Mouse (Mus musculus): ENCODE measurements around the gene Zic1. TPM values are rescaled to one million over a fixed set of nuclear protein-coding genes. Genes with fewer than 3 reads are reported as not detected.

The Zic1 gene
- total RNA-seq, 2 experiments from 2014 or later, result not detected

DNA sequence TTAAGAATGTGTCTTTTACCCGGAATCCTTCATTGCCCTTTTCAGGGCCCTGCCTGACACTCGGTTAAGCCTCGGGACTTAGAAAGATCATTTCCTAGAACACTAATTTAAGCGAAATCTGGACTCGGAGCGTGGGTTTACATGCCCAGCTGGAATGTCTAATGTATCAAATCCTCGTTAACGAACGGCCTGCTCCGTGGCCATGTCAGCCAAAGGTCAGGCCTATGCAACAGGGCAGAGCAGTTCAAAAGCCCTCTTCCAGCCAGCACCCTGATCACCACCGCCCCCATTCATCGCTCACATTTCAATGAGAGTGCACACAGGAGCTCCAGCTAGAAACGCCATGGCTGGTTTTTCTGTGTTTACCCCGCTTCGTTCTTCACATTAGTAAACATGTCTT, 12.8 kb downstream of the Zic1 start:
- no peak for DNase-seq

DNA sequence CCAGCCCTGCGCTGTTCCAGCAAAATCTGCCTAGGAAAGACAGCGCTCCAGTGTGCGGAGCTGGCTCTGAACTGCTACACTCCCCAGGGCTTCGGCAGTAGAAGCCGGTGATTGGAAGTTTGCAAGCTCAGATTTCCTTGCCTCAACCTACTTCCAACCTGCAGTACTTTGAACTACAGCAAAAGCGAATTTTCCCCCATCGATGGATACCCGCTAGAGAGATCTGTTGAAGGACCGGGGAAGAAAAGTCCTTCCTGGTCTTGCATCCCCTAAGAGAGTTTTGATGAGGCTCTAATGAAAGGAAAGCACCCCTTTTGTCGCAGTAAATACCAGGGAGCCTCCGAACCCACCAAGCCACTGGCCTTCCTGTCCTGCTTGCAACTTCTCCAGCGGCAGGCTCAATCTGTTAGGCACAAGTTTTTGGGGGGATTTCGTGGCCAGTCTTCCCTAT, 13.6 kb downstream of the Zic1 start:
- no peak for DNase-seq

DNA sequence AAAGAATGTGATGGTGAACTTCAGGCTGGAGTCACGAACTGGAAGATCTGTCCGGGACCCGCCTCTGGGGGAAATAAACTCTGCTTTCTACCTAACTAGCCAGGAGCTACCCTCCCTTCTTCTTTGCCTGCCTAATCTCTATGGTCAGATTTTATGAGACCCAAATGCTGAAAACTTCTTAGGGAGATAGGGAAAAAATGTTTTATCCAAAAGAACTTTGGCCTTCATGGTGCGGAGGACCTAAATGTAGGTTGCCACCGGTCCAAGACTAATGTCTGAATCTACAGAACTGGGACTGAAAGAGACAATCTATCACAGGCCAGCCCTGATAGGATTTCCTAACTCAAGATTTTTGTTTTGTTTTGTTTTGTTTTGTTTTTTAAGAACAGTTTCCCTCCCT, 14.2 kb downstream of the Zic1 start:
- no peak for DNase-seq

DNA sequence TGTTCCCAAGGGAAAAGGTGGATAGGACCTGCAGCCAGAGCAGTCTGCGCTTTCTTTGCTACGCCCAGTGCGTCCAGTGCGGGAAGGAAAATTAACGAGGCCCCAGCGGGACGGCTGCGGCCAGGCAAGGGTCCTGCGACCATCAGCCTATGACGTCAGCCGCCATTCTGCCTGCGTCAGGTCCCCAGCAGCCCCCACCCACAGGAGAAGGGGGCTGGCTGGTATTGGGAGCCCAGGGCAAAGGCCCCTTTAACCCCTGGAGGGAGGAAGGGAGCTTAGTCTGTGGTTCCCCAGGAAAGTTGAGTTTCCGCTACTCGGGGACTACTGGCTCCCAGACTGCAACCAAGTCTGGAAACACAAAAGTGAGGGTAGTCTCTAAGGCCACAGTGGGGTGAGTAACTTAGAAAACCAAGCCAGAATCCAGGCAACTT, 14.7 kb downstream of the Zic1 start:
- DNase-seq, result no peak

DNA sequence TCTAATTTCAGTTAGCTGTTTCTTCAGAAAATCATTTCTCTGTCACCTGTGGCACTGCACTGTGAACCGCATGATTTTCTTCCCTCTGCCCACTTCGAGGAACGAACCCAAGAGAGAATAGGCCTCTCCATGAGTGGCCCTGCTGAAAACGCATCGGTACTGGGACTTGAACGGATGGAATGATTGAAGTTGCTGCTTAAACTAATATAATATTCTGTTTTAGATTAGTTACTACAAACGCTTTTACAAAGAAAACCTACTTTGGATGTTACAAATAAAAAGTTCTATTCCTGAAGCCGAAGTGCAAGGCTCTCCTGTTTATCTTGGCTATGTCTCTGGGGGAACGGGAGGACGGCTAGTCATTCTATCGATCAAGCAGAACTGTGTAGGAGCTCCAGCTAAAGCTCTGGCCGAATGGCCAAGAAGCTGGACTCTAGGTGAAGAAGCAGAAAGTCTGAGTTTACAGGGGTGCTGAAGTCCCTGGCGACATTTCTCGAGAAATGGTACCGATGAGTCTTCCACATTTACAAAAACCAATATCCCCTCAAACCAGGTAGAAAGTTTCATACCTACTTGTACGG, 15.3 kb downstream of the Zic1 start:
- no peak for DNase-seq

DNA sequence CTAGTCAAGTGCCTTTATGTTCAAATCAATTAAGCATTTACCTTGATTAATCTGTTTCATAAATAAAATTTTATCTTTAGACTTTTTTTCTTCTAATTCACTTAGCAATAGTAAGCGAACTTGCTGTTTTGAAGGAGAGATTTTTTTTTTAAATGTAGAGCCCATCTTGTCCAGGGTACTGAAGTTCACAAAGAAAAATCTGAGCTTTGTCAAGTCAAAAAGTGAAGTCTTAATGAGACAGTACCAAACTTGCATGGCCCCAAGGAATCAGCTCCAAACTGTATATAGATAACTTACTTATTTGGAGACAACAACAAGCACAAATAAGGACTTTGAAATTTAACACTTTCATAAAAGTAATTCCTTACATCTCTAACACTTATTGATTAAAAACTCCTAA, 16.9 kb downstream of the Zic1 start:
- no peak for DNase-seq

DNA sequence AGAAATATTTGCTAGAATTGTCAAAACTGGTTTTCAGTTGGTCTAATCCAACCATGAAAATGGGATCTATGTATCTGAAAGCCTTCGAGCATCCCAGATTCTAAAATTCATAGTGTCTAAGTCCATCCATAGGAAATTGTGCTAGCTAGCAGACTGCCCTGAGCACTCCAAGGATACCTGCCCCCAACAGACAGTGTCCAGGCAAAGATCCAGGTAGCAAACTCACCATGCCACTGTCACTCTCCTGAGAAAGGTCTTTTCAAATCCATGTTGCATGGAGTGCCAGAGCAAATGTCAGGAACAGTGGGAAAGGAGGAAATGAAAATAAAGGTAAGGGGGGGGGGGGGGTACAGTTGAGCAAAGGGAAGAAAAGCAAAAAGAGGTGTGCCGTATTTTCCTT, 18.0 kb downstream of the Zic1 start:
- no peak for DNase-seq

Other genes with a start within 250 kb of the Zic1 start
- gene Zic4, start 3.4 kb downstream of the Zic1 start, total RNA-seq (2021), result not detected

Measured in heart, adult 18-20 months (tissue).